Mouse (Mus musculus): ENCODE data around the gene Tra2a. TPM values are rescaled to one million over a fixed set of nuclear protein-coding genes. Genes with fewer than 3 reads are reported as not detected.

The Tra2a gene
- polyA plus RNA-seq, 1 experiment, result 15.8 TPM

GRCm38 (mm10) chr6:49242331-49242730 lies 21.5 kb downstream of the Tra2a start:
- Histone ChIP-seq H3K4me3 (ENCODE audit: low read depth, low read length) (no peak overlapping the region), H3K36me3 (ENCODE audit: control insufficient read depth, insufficient read depth, low read length) (peaks cover 27% of the 10 kb centered on the region), H3K27ac (ENCODE audit: insufficient read depth, low read depth, low read length) (no peak overlapping the region), H3K27me3 (ENCODE audit: control insufficient read depth, insufficient read depth, low read length) (no peaks in the 10 kb centered on the region), H3K4me1 (ENCODE audit: control insufficient read depth, insufficient read depth, insufficient read length, low read length) (no peaks in the 10 kb centered on the region)
- 59% methylated on average over 1 of the region's 1 CpGs for WGBS
- TF ChIP-seq CTCF (IDR thresholded peaks at IDR 0.05; ENCODE audit: extremely low read depth, insufficient read length, insufficient replicate concordance, low read depth, low read length) (no peak), POLR2A (IDR thresholded peaks at IDR 0.05; ENCODE audit: low read depth, low read length) (no peak)

- H3K27me3 ChIP-seq (ENCODE audit: control insufficient read depth, insufficient read depth, low read length), result no peaks in the 10 kb centered on the region
- no peak for TF ChIP-seq CTCF (IDR thresholded peaks at IDR 0.05; ENCODE audit: extremely low read depth, insufficient read length, insufficient replicate concordance, low read depth, low read length)
- TF ChIP-seq POLR2A (IDR thresholded peaks at IDR 0.05; ENCODE audit: low read depth, low read length), result no peak
- H3K4me1 ChIP-seq (ENCODE audit: control insufficient read depth, insufficient read depth, insufficient read length, low read length), result no peaks in the 10 kb centered on the region
- no peak overlapping the region for H3K4me3 ChIP-seq (ENCODE audit: low read depth, low read length)
- H3K27ac ChIP-seq (ENCODE audit: insufficient read depth, low read depth, low read length), result no peak overlapping the region
- H3K36me3 ChIP-seq (ENCODE audit: control insufficient read depth, insufficient read depth, low read length), result peaks cover 25% of the 10 kb centered on the region
- 100% methylated on average over 1 of the region's 1 CpGs for WGBS
These were observed 22.3 kb downstream of the Tra2a start for GRCm38 (mm10) chr6:49241562-49241961.

GRCm38 (mm10) chr6:49236331-49236730 lies 27.5 kb downstream of the Tra2a start:
- no peaks in the 10 kb centered on the region for H3K27me3 ChIP-seq (ENCODE audit: control insufficient read depth, insufficient read depth, low read length)
- no peaks in the 10 kb centered on the region for H3K36me3 ChIP-seq (ENCODE audit: control insufficient read depth, insufficient read depth, low read length)
- no peak for TF ChIP-seq CTCF (IDR thresholded peaks at IDR 0.05; ENCODE audit: extremely low read depth, insufficient read length, insufficient replicate concordance, low read depth, low read length)
- no peak for TF ChIP-seq POLR2A (IDR thresholded peaks at IDR 0.05; ENCODE audit: low read depth, low read length)
- H3K4me1 ChIP-seq (ENCODE audit: control insufficient read depth, insufficient read depth, insufficient read length, low read length), result no peaks in the 10 kb centered on the region
- 61% methylated on average over 9 of the region's 9 CpGs for WGBS
- H3K4me3 ChIP-seq (ENCODE audit: low read depth, low read length), result no peak overlapping the region
- H3K27ac ChIP-seq (ENCODE audit: insufficient read depth, low read depth, low read length), result no peak overlapping the region

- H3K36me3 ChIP-seq (ENCODE audit: control insufficient read depth, insufficient read depth, low read length), result no peaks in the 10 kb centered on the region
- 0 out of 2 replicates have a peak, but pooled peaks cover 2% of the 10 kb centered on the region for H3K27me3 ChIP-seq (ENCODE audit: control insufficient read depth, insufficient read depth, low read length)
- WGBS, result 62% methylated on average over 4 of the region's 4 CpGs
- H3K4me1 ChIP-seq (ENCODE audit: control insufficient read depth, insufficient read depth, insufficient read length, low read length), result no peaks in the 10 kb centered on the region
- no peak overlapping the region for H3K4me3 ChIP-seq (ENCODE audit: low read depth, low read length)
- H3K27ac ChIP-seq (ENCODE audit: insufficient read depth, low read depth, low read length), result no peak overlapping the region
- TF ChIP-seq CTCF (IDR thresholded peaks at IDR 0.05; ENCODE audit: extremely low read depth, insufficient read length, insufficient replicate concordance, low read depth, low read length) (peak; percentile 27; the same call in 1 of the 2 replicates), POLR2A (IDR thresholded peaks at IDR 0.05; ENCODE audit: low read depth, low read length) (no peak)
These were observed 30.5 kb downstream of the Tra2a start for GRCm38 (mm10) chr6:49233356-49233755.

GRCm38 (mm10) chr6:49228126-49228679 lies 35.6 kb downstream of the Tra2a start:
- WGBS, result 9% methylated on average over 7 of the region's 7 CpGs
- Histone ChIP-seq H3K27ac (ENCODE audit: insufficient read depth, low read depth, low read length) (no peak overlapping the region), H3K36me3 (ENCODE audit: control insufficient read depth, insufficient read depth, low read length) (no peaks in the 10 kb centered on the region), H3K27me3 (ENCODE audit: control insufficient read depth, insufficient read depth, low read length) (peaks cover 32% of the 10 kb centered on the region), H3K4me1 (ENCODE audit: control insufficient read depth, insufficient read depth, insufficient read length, low read length) (no peaks in the 10 kb centered on the region), H3K4me3 (ENCODE audit: low read depth, low read length) (no peak overlapping the region)
- no peak for TF ChIP-seq POLR2A (IDR thresholded peaks at IDR 0.05; ENCODE audit: low read depth, low read length)
- peak; percentile 61; the same call in 1 of the 2 replicates for TF ChIP-seq CTCF (IDR thresholded peaks at IDR 0.05; ENCODE audit: extremely low read depth, insufficient read length, insufficient replicate concordance, low read depth, low read length)

- TF ChIP-seq POLR2A (IDR thresholded peaks at IDR 0.05; ENCODE audit: low read depth, low read length), result no peak
- no peak for TF ChIP-seq CTCF (IDR thresholded peaks at IDR 0.05; ENCODE audit: extremely low read depth, insufficient read length, insufficient replicate concordance, low read depth, low read length)
- 6% methylated on average over 15 of the region's 15 CpGs for WGBS
- H3K4me1 ChIP-seq (ENCODE audit: control insufficient read depth, insufficient read depth, insufficient read length, low read length), result no peaks in the 10 kb centered on the region
- H3K4me3 ChIP-seq (ENCODE audit: low read depth, low read length), result no peak overlapping the region
- peaks cover 37% of the 10 kb centered on the region for H3K27me3 ChIP-seq (ENCODE audit: control insufficient read depth, insufficient read depth, low read length)
- H3K27ac ChIP-seq (ENCODE audit: insufficient read depth, low read depth, low read length), result no peak overlapping the region
- no peaks in the 10 kb centered on the region for H3K36me3 ChIP-seq (ENCODE audit: control insufficient read depth, insufficient read depth, low read length)
These were observed 36.6 kb downstream of the Tra2a start for GRCm38 (mm10) chr6:49227184-49227735.

GRCm38 (mm10) chr6:49225728-49226123 lies 38.1 kb downstream of the Tra2a start:
- 64% methylated on average over 3 of the region's 3 CpGs for WGBS
- Histone ChIP-seq H3K27me3 (ENCODE audit: control insufficient read depth, insufficient read depth, low read length) (peaks cover 48% of the 10 kb centered on the region), H3K27ac (ENCODE audit: insufficient read depth, low read depth, low read length) (no peak overlapping the region), H3K36me3 (ENCODE audit: control insufficient read depth, insufficient read depth, low read length) (no peaks in the 10 kb centered on the region), H3K4me1 (ENCODE audit: control insufficient read depth, insufficient read depth, insufficient read length, low read length) (no peaks in the 10 kb centered on the region), H3K4me3 (ENCODE audit: low read depth, low read length) (no peak overlapping the region)
- no peak for TF ChIP-seq CTCF (IDR thresholded peaks at IDR 0.05; ENCODE audit: extremely low read depth, insufficient read length, insufficient replicate concordance, low read depth, low read length)
- TF ChIP-seq POLR2A (IDR thresholded peaks at IDR 0.05; ENCODE audit: low read depth, low read length), result no peak
